Mouse (Mus musculus): ENCODE data around the gene Skap1.

GRCm38 (mm10) chr11:96696842-96697455, 232.6 kb downstream of the Skap1 start:
- no peak for TF ChIP-seq CTCF (IDR thresholded peaks at IDR 0.05; ENCODE audit: low read depth)
- TF ChIP-seq EP300 (IDR thresholded peaks at IDR 0.05; ENCODE audit: low read depth) = no peak

Measured in heart, postnatal 0 days (tissue).